Mouse (Mus musculus): ENCODE measurements around the gene Fbxw11. TPM values are rescaled to one million over a fixed set of nuclear protein-coding genes. Genes with fewer than 3 reads are reported as not detected.
"Not testable (repeated sequence)": the region's sequence is repeated elsewhere in the genome, so short reads cannot be mapped to it uniquely, and the experiment has no call there.

Fbxw11 gene
- polyA plus RNA-seq, 1 experiment from 2014 or later, result 84.9 TPM

GRCm38 (mm10) chr11:32704241-32704890, 61.8 kb downstream of the Fbxw11 start:
- Histone ChIP-seq H3K4me2 (no peak overlapping the region), H3K4me3 (no peak overlapping the region), H3K27ac (no peak overlapping the region), H3K9ac (no peak overlapping the region), H3K9me3 (no peaks in the 10 kb centered on the region), H3K36me3 (no peaks in the 10 kb centered on the region), H3K27me3 (no peaks in the 10 kb centered on the region), H3K4me1 (peaks cover 6% of the 10 kb centered on the region)
- 88% methylated on average over 6 of the region's 6 CpGs for whole genome bisulfite sequencing
- ATAC-seq (ENCODE audit: borderline replicate concordance, extremely low read depth, low FRiP score, low TSS enrichment), result no peak

DNA sequence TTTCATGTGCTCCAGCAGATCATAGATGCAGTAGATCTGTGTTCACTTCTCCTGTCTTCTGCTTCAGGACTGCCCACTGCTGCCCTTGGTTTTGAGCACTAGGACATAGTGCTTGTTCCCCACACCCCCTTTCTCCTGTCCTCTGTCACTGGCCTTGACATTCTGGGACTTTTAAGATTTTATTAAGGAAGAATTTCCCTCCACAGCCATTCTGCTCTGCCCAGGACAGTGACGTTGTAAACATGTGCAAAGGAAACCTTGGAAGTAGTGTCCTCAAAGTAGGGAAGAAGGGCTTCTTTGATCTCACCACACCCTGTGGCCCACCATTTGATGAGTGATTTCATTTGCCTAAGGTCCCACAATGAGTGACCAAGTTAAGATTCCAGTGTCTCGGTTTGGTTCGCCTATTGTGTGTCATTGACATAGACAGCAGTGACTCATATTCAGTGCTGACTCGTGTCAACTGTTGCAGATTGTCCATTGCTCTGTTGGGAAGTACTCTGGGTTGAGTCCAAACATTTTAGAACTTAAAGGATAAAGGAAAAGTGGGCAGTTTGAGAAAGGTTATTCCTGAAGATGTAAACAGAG, 64.0 kb downstream of the Fbxw11 start:
- Histone ChIP-seq H3K9ac (no peak overlapping the region), H3K36me3 (no peaks in the 10 kb centered on the region), H3K4me1 (no peaks in the 10 kb centered on the region), H3K27me3 (no peaks in the 10 kb centered on the region), H3K27ac (no peak overlapping the region), H3K4me2 (no peak overlapping the region), H3K9me3 (no peaks in the 10 kb centered on the region), H3K4me3 (no peak overlapping the region)
- ATAC-seq (ENCODE audit: borderline replicate concordance, extremely low read depth, low FRiP score, low TSS enrichment), result no peak
- WGBS, result 72% methylated on average over 4 of the region's 4 CpGs

- Histone ChIP-seq H3K4me3 (no peak overlapping the region), H3K9me3 (no peaks in the 10 kb centered on the region), H3K27ac (no peak overlapping the region), H3K4me1 (no peaks in the 10 kb centered on the region), H3K9ac (no peak overlapping the region), H3K4me2 (no peak overlapping the region), H3K27me3 (no peaks in the 10 kb centered on the region), H3K36me3 (peaks cover 8% of the 10 kb centered on the region; the same call in 1 of the 2 replicates)
- ATAC-seq (ENCODE audit: borderline replicate concordance, extremely low read depth, low FRiP score, low TSS enrichment), result no peak
- 54% methylated on average over 3 of the region's 3 CpGs for WGBS
These were observed 65.0 kb downstream of the Fbxw11 start for GRCm38 (mm10) chr11:32707481-32707880.

- ATAC-seq (ENCODE audit: borderline replicate concordance, extremely low read depth, low FRiP score, low TSS enrichment), result no peak
- 73% methylated on average over 14 of the region's 14 CpGs for WGBS
These were observed 66.4 kb downstream of the Fbxw11 start for GRCm38 (mm10) chr11:32708739-32709501.

GRCm38 (mm10) chr11:32709563-32709962, 67.0 kb downstream of the Fbxw11 start:
- Histone ChIP-seq H3K4me3 (no peak overlapping the region), H3K36me3 (peaks cover 14% of the 10 kb centered on the region; the same call in 1 of the 2 replicates), H3K4me1 (no peaks in the 10 kb centered on the region), H3K9ac (no peak overlapping the region), H3K27me3 (no peaks in the 10 kb centered on the region), H3K27ac (no peak overlapping the region), H3K4me2 (no peak overlapping the region), H3K9me3 (no peaks in the 10 kb centered on the region)
- no peak for ATAC-seq (ENCODE audit: borderline replicate concordance, extremely low read depth, low FRiP score, low TSS enrichment)
- 10% methylated on average over 1 of the region's 1 CpGs for WGBS

More at GRCm38 (mm10) chr11:32708739-32709501, 66.4 kb downstream of the Fbxw11 start:
- Histone ChIP-seq H3K4me2 (no peak overlapping the region), H3K4me1 (no peaks in the 10 kb centered on the region), H3K27ac (no peak overlapping the region), H3K9ac (no peak overlapping the region), H3K27me3 (no peaks in the 10 kb centered on the region), H3K9me3 (no peaks in the 10 kb centered on the region), H3K36me3 (peaks cover 14% of the 10 kb centered on the region; the same call in 1 of the 2 replicates), H3K4me3 (no peak overlapping the region)

DNA sequence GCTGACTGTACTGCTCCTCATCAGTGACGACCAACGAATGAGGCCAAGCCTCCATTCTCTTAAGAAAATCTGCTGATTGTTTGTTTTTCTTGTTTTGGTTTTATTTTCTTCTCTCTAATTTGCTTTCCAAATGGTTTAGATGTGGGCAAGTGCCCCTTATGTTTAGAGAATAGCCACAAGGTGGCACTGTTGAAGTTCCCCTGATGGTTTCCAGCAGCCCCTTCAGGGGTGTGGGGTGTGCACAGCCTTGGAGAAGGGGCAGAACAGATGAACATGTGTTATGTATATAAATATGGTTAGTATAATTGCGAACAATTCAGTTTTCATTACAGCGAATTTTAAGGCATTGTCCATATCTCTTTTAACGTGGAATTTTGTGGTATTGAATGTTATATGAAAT, 71.7 kb downstream of the Fbxw11 start:
- peaks cover 3% of the 10 kb centered on the region; the same call in 1 of the 2 replicates for H3K4me1 ChIP-seq
- H3K4me2 ChIP-seq, result no peak overlapping the region
- H3K9me3 ChIP-seq, result no peaks in the 10 kb centered on the region
- WGBS, result 70% methylated on average over 5 of the region's 5 CpGs
- no peaks in the 10 kb centered on the region for H3K27me3 ChIP-seq
- H3K27ac ChIP-seq, result no peak overlapping the region
- H3K9ac ChIP-seq, result no peak overlapping the region
- peaks cover 14% of the 10 kb centered on the region; the same call in 1 of the 2 replicates for H3K36me3 ChIP-seq
- no peak overlapping the region for H3K4me3 ChIP-seq
- ATAC-seq (ENCODE audit: borderline replicate concordance, extremely low read depth, low FRiP score, low TSS enrichment), result no peak

GRCm38 (mm10) chr11:32714896-32715295, 72.4 kb downstream of the Fbxw11 start:
- WGBS, result 92% methylated on average over 2 of the region's 2 CpGs
- Histone ChIP-seq H3K36me3 (peaks cover 14% of the 10 kb centered on the region; the same call in 1 of the 2 replicates), H3K9ac (no peak overlapping the region), H3K4me1 (peaks cover 3% of the 10 kb centered on the region; the same call in 1 of the 2 replicates), H3K4me3 (no peak overlapping the region), H3K27ac (no peak overlapping the region), H3K27me3 (no peaks in the 10 kb centered on the region), H3K9me3 (no peaks in the 10 kb centered on the region), H3K4me2 (no peak overlapping the region)
- ATAC-seq (ENCODE audit: borderline replicate concordance, extremely low read depth, low FRiP score, low TSS enrichment), result no peak

DNA sequence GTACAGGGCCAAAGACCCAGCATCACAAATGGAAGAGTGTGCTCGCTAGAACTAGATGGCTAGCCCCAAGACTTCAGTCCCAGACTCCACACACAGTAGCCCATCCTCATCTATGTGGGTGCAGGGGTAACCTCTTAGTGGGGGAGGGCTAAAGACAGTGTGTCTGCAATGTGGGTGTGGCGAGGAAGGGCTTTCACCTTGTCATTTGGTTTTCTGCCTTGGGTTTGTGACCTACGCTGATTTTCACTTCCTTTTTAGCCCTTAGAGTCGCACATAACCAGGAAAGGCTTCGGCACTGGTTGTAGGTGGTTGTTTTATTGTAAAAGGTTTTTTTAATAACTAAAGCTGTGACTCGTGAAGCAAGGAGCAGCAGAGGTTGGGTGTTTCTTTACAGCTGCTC, 73.0 kb downstream of the Fbxw11 start:
- Histone ChIP-seq H3K4me3 (no peak overlapping the region), H3K4me1 (peaks cover 3% of the 10 kb centered on the region; the same call in 1 of the 2 replicates), H3K4me2 (no peak overlapping the region), H3K27me3 (no peaks in the 10 kb centered on the region), H3K9ac (no peak overlapping the region), H3K9me3 (no peaks in the 10 kb centered on the region), H3K27ac (no peak overlapping the region), H3K36me3 (peaks cover 17% of the 10 kb centered on the region; the same call in 1 of the 2 replicates)
- WGBS, result 86% methylated on average over 6 of the region's 6 CpGs
- ATAC-seq (ENCODE audit: borderline replicate concordance, extremely low read depth, low FRiP score, low TSS enrichment), result no peak

GRCm38 (mm10) chr11:32715970-32716369, 73.4 kb downstream of the Fbxw11 start:
- Histone ChIP-seq H3K4me2 (no peak overlapping the region), H3K9me3 (no peaks in the 10 kb centered on the region), H3K36me3 (peaks cover 18% of the 10 kb centered on the region; the same call in 1 of the 2 replicates), H3K27ac (no peak overlapping the region), H3K9ac (no peak overlapping the region), H3K27me3 (no peaks in the 10 kb centered on the region), H3K4me1 (peaks cover 3% of the 10 kb centered on the region; the same call in 1 of the 2 replicates), H3K4me3 (no peak overlapping the region)
- 71% methylated on average over 5 of the region's 5 CpGs for WGBS
- no peak for ATAC-seq (ENCODE audit: borderline replicate concordance, extremely low read depth, low FRiP score, low TSS enrichment)

DNA sequence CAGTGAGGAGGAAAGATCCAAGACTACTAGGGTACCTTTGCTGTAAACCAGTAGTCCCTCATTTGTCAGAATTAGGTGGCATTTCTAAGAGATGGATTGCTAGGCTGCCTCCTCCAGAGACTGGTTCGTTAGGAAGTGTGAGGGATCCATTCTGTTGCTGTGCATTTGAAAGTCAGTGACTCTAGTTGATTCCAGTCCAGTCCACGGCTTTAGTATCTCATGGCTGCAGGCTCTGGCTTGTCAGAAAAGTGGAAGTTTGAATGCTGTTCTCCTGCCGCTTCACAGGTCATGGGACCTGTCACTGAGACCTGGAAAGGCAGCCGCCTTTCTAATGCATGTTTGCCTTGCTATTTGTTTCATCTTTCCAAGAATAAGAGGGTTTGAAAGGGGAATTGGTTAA, 74.4 kb downstream of the Fbxw11 start:
- Histone ChIP-seq H3K27me3 (no peaks in the 10 kb centered on the region), H3K27ac (no peak overlapping the region), H3K36me3 (peaks cover 15% of the 10 kb centered on the region; the same call in 1 of the 2 replicates), H3K9me3 (no peaks in the 10 kb centered on the region), H3K4me3 (no peak overlapping the region), H3K4me1 (peaks cover 3% of the 10 kb centered on the region; the same call in 1 of the 2 replicates), H3K4me2 (no peak overlapping the region), H3K9ac (no peak overlapping the region)
- ATAC-seq (ENCODE audit: borderline replicate concordance, extremely low read depth, low FRiP score, low TSS enrichment), result no peak
- WGBS, result 81% methylated on average over 4 of the region's 4 CpGs

DNA sequence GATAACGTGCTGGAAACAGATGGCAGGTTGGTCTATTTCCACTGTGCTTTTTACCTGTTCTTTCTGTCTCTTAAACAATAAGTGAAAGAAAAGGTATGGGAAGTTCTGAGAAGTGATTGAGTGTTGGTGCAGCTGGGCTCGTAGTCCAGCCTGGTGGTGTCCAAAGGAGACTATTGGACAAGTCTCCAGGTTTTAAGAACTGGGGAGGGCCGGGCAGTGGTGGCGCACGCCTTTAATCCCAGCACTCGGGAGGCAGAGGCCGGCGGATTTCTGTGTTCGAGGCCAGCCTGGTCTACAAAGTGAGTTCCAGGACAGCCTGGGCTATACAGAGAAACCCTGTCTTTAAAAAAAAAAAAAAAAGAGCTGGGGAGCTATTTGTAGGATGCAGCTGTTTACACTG, 75.2 kb downstream of the Fbxw11 start:
- H3K36me3 ChIP-seq, result peaks cover 12% of the 10 kb centered on the region
- 89% methylated on average over 9 of the region's 9 CpGs for WGBS
- H3K4me2 ChIP-seq; H3K4me1 ChIP-seq; H3K9me3 ChIP-seq; H3K9ac ChIP-seq; ATAC-seq (ENCODE audit: borderline replicate concordance, extremely low read depth, low FRiP score, low TSS enrichment); H3K4me3 ChIP-seq; H3K27me3 ChIP-seq; H3K27ac ChIP-seq: not testable (repeated sequence)

GRCm38 (mm10) chr11:32718371-32718770, 75.8 kb downstream of the Fbxw11 start:
- H3K9ac ChIP-seq, result no peak overlapping the region
- H3K27me3 ChIP-seq, result no peaks in the 10 kb centered on the region
- no peak overlapping the region for H3K4me2 ChIP-seq
- H3K4me3 ChIP-seq, result no peak overlapping the region
- no peaks in the 10 kb centered on the region for H3K9me3 ChIP-seq
- H3K4me1 ChIP-seq, result peaks cover 3% of the 10 kb centered on the region; the same call in 1 of the 2 replicates
- no peak overlapping the region for H3K27ac ChIP-seq
- ATAC-seq (ENCODE audit: borderline replicate concordance, extremely low read depth, low FRiP score, low TSS enrichment), result peak; percentile 52; the same call in 1 of the 2 replicates
- WGBS, result 44% methylated on average over 2 of the region's 2 CpGs
- H3K36me3 ChIP-seq, result peaks cover 9% of the 10 kb centered on the region; the same call in 1 of the 2 replicates
